Mouse (Mus musculus) G1E-ER4 (cell line): ENCODE results near the gene Cd70. TPM values are rescaled to one million over a fixed set of nuclear protein-coding genes. Genes with fewer than 3 reads are reported as not detected.

Source experiments
- GATA1 ChIP-seq: IDR thresholded peaks from one replicate; pipeline ENCODE4 v1.8.0; 2012; ENCODE audit warnings: low read length, inconsistent platforms
- polyA plus RNA-seq: library from polyadenylated mRNA; stranded (reverse); fragments of >175 nt; gene quantifications from 2 replicates; pipeline ENCODE4 v1.2.3, GENCODE M21; 2012

Gene Cd70
- not detected in 2 replicates for polyA plus RNA-seq

DNA sequence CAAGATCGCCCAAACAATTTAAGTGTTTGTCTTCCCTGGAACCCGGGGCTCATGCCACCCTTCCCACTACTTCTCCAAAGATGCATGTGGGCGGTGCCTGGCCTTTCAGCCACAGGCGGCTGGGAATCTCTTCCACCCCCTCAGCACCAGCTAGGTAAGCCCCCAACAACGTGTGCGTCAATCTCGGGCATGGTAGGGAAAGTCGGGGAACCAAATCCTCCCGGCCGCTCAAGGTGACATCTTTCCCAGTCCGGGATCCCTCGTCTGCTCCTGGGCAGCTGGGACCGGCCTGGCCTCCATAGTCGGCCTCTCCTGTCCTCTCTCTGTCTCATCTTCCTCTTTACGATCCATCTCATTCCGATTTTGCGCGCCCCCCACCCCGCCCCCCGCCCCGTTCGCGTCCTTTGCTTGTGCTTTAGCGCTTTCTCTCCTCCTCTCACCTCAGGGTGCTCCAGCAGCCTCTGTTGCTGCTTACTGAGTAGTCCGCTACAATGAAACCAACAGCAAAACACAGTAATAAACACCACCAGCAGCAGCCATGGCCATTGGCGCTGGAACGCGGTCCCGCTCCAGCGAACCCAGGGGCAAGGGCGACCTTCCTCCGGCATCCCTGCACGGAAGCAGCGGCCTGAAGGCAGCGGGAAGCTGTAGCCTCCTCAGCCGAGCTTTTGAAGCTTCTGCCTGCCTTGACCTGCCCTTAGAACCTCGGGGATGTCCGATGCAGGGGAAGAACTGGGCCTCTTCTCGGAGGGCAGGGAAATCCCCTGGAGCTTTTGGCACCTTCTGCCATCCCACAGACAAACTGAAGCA lies at the start of gene Cd70:
TSS of gene Cd70 (minus strand) at position 784 of the 810 bp plus-strand sequence.
- TF ChIP-seq GATA1 = no peak

DNA sequence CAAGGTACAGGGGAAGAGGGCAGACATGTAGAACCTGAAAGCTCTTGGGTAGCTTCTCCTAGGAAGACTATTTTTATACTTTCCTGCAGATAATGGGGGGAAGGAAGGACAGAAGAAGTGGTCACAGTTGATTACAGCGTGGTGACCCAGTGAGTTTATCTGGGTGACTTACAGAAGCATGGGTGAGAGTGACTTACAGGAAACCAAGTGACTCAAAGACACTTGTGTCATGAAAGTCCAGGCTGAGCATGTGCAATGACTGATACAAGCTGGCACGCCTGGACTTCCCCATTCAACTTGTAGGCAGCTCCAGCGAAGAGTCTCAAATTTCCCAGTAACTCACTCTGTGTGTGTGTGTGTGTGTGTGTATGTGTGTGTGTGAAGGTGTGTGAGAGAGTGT lies 48.7 kb upstream of the Cd70 start:
- no peak for TF ChIP-seq GATA1

DNA sequence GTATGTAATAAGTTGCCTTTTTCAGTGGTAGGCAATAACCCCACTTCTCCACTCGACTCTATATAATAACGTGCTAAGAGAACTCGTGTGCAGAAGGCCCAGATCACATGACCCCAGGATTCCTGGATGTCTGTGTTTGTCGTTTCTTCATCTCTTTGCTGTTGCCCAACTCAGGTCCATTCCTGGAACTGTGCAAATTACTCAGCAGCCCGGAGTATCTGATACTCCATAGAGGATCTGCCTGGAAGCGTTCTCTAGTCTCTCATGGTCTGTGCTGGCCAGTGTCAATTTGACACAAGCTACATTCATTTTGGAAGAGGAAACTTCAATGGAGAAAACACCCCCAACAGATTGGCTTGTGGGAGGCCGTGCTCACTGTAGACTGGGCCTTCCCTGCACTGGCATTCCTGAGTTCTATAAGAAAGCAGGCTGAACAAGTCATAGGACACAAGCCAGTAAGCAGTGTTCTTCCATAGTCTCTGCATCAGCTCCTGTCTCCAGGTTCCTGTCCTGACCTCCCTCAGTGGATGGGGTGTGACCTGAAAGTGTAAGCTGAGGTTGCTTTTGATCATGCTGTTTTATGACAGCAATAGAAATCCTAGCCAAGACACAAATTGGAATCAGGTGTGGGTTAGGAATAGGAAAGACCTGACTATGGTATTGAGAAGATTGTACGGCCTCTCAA lies 45.9 kb upstream of the Cd70 start:
- TF ChIP-seq GATA1 = no peak

DNA sequence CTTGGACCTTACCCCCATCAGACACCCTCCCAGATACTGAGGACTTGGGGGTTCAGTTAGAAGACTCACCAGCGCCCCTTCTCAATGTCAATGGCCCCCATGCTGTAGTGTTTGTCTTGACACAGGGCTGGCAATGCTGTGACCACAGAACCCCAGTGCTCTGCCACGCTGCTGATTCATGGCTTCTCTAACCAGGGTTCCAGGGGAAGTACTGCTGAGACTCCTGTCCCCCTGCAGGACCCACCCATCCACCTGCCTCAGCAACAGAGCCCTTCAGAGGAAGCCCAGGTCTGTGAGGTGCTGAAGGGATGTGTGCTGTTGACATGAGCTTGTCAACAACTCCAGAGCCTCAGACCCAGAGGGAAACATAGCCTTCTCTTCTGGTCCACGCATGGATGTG lies 45.2 kb upstream of the Cd70 start:
- TF ChIP-seq GATA1 = no peak

DNA sequence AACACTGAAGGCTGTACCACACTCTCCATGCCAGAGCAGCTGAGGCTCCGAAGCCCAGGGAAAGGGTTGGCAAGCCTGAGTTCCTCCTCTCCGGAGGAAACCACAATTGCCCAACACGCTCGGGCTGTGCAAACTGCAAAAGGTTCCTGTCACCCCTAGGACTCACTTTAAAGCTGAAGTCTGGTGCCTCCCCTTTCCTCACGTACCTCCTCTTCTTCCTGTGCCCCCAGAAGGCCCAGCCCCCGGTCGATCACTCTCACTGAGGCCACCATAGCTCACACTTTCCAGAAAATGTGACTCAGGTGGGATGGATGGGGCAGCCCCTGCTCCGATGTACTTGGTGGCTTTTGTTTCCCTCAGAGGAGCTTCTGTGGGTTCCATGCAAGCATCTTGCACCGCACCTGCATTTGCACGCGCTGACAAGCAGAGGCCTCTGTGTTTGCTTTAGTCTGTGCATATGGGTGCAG lies 44.5 kb upstream of the Cd70 start, which contains the start of gene Tnfsf14:
TSS of gene Tnfsf14 (minus strand) at position 137 of the 467 bp plus-strand sequence.
- no peak for TF ChIP-seq GATA1

DNA sequence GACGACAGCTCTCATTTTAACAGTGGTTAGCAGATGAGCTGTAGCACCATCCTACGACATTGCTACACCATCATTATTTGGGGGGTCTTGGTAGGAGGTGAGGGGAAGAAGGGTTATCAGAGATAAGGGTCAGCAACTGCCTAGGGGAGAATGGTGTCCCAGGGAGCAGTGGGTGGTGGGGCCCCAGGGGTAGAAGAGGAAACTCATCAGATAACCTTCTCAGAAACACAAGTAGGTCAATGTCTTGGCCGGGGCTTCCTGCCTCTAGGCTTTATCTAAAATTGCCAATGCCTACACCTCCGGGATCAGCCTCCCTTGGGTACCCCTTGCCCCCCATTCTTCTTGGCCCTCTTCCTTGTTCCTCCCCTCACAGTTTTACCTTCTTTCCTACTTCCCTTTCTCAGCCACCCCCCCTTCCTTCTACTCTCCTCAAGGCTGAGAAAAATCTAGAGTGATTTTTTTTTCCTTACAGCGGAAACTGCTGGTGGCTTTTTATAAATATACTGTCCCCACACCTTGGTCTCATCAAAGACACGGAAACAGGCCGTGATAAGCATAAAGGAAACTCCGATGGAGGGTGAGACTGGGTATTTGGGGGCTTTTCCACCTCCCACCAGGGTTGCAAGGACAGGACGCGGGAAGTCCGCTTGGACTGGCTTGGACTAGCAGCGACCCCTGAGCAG lies 39.1 kb upstream of the Cd70 start:
- TF ChIP-seq GATA1 = no peak

DNA sequence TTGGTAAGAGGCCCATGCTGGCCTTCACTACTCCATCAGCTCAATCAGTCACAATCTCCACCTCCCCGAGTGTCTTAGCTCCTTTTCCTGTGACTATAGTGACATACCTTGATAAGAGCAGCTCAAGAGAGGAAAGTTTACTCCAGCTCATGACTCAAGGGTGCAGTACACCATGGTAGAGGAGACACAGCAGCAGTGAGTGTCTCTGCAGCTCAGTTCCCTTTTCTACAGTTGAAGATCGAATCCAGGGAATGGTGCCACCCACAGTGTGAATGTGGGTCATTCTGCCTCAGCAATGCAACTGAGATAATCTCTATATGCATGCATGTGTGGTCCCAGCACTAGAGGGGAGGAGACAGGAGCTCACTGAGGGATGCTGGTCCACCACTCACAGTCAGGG lies 36.1 kb upstream of the Cd70 start:
- TF ChIP-seq GATA1 = no peak

DNA sequence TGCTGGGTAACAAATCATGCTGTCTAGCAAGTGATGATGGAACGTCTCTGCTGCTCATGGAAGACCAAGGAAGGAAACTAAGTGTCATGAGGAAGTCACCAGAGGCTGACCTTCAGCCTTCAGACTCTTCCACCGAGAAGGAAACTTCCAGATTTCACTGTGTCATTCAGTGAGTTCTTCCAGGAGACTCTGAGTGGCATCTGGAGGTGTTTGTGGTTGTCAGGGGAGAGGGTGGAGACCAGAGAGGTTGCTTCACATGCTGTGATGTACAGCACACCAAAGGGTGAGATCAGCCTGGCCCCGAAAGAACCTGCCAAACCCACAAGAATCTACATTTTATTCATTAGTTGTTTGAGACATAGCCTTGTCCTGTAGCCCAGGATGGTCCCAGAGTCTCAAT lies 33.3 kb upstream of the Cd70 start:
- no peak for TF ChIP-seq GATA1

DNA sequence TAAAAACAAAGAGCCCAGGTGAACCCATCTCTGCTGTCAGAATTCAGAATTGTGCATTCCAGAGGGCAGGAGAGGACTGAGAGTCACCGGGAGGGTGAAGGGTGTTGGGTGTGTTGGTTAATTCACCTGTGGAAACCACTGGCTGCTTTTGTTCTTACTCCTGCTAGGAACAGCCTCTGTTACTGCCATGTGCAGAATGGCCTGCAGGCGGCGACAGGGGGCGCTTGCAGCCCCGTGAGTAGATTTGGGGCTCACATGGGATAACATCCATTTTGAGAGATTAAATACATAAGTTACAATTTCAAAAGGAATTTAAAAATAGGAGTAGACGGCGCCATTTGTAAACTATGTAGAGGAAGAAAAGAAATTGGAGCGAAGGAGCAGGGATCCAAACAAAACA lies 30.8 kb upstream of the Cd70 start:
- no peak for TF ChIP-seq GATA1

DNA sequence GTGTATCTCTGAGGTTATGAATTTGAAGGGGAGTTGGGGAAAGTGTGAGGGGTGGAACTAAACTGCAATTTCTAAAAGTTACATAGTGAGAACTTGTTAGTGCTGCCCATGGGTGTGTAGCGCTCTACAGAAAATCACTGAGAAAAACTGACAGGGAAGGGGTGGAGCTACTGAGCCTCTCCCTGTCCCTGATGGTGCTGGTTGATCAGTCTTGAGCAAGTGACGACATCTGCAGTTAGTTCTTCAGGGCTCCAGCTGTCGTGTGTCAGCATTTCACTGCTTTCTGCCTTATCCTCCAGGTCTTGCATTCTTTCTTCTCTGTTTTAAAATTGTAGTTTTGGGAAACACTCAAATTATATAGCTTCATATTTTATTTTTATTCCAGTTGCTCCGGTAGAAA lies 23.8 kb upstream of the Cd70 start:
- no peak for TF ChIP-seq GATA1

DNA sequence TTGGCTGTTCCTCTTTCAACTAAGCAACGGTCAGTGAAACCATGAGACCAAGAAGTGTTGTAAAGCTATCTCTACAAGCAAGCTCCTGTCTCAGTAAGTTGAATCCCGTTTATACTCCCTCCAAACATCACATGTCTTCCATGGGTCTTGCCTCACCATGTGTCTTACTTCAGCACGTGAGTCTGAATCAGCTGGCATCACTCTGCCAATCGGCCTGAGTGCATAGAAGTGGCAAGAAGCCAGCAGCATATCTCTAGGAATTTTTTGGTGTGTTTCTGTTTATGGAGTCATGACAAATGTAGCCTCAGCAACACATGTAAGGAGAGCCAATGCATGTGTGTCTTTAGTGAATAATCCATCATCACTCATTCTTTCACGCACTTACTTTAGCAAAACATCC lies 22.8 kb upstream of the Cd70 start:
- TF ChIP-seq GATA1 = no peak

DNA sequence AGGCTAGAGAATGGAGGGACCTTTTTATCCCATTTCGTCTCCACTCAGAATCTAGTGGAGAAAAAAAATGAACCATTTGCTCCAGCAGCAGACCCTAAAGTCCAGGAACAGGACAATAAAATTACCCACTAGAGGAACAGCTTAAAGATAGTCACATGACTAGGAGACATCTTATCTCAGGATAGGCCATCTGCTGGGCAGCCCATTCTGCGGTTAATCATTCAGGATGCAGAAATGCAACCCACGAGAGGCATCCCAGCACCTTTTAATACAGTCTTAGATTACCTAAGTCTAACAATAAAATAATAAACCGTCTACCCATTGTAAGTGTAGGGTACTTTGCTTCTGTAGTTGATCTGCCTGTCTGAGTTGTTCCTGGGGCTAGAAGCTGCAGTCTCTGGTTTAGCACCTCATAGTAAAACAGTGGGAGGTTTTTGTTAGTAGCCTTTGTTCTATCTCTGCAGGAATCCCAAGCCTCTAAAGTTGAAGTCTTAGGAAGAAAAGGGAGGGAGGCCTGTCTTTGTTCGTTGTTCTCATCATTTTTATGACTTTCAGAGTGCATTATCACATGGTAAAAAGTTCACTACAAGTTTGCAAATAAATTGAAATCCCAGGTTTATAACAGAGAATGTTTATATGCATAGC lies 21.2 kb upstream of the Cd70 start:
- peak; percentile 86 for TF ChIP-seq GATA1

DNA sequence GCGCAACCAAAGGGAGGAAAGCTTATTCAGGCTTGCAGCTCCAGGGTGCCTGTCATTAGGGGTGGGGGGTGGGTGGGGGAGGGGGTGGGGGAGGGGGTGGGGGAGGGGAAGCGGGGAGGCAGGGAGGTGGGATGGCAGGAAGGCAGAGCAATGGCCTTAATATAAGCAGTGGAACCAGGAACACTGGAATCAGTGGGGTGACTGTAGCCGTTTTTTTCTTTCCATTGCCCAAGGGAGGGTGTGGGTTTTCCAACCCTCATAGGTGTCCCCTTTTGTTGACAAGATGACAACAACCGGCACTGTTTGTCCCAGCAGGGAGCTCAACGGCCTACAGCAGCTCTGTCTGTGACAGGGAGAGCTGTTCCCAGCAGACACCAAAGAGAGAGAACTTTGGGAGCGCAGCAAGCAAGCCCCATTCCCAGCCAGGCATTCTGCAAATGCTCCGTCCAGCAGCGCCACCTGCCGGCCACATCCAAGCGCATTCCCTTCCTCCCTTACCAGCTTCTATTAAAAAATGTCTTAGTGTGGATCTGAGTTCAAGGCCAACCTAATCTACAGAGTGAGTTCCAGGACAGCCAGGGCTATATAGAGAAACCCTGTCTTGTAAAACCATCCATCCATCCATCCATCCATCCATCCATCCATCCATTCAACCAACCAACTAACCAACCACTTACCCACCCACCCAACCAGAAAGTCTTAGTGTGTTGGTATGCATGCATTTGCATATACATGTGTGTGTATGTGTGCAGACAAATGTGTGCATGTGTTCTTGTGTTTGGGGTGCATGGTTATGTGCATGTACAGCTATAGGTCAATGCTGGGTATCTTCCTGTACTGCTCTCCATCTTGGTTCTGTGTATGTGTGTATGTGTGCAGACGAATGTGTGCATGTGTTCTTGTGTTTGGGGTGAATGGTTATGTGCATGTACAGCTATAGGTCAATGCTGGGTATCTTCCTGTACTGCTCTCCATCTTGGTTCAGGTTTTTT lies 17.5 kb upstream of the Cd70 start:
- no peak for TF ChIP-seq GATA1

DNA sequence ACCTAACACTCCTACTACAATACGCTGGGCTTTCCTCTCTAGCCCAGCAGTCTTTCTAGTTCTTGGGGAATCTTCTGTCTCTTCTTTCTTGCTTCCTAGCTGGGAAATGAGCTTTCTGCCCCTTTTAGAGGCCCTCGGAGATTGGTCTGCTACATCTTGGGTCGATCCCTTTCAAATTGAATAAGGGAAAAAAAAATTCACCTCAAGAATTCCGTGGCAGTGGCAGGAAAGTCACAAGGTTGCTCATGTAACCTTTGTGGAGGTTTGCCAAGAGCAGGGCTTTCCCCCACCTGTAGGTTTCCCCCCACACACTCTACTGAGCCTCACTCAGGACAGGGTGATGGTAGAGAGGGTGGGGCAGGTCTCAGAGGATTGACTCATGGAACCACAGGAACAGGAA lies 4.2 kb upstream of the Cd70 start:
- no peak for TF ChIP-seq GATA1
